Mouse (Mus musculus) liver, postnatal 0 days (tissue): Measurements from ENCODE around the gene Gm1123.

Experiments
- CTCF ChIP-seq: sonication (generic); IDR thresholded peaks from 2 replicates; pipeline ENCODE4 v1.5.1; 2016; ENCODE audit warnings: antibody characterized with exemption, low read depth
- EP300 ChIP-seq: IDR thresholded peaks from 2 replicates; pipeline ENCODE4 v1.6.1; 2016; ENCODE audit warnings: antibody characterized with exemption, low read depth, mild to moderate bottlenecking

- TF ChIP-seq CTCF (no peak), EP300 (no peak)
These were observed 76.9 kb downstream of the Gm1123 start for GRCm38 (mm10) chr9:98958628-98959027.
